Mouse (Mus musculus) liver, embryonic 15.5 days (tissue): ENCODE measurements around the gene Nyx. TPM values are rescaled to one million over a fixed set of nuclear protein-coding genes. Genes with fewer than 3 reads are reported as not detected.

Source experiments
- ATAC-seq: fragments of 200-750 bp; cut with Nextera tagmentation; 2 replicates; pipeline ENCODE4 v1.8.0; 2017; ENCODE audit warnings: moderate number of reproducible peaks, mild to moderate bottlenecking, moderate library complexity; ENCODE audit not compliant: insufficient read depth
- H3K27ac ChIP-seq: fragments of 300-500 bp; sonication (generic); replicated peaks from 2 replicates; pipeline ENCODE4 v1.5.1; 2015; ENCODE audit warnings: mild to moderate bottlenecking, inconsistent platforms
- H3K27me3 ChIP-seq: fragments of 300-500 bp; sonication (generic); 2 replicates; pipeline ENCODE4 v1.6.1; 2015; ENCODE audit warnings: mild to moderate bottlenecking, inconsistent platforms
- H3K36me3 ChIP-seq: fragments of 300-500 bp; sonication (generic); replicated peaks from 2 replicates; pipeline ENCODE4 v1.6.1; 2015; ENCODE audit warnings: moderate library complexity, mild to moderate bottlenecking, inconsistent platforms
- H3K4me1 ChIP-seq: fragments of 300-500 bp; sonication (generic); replicated peaks from 2 replicates; pipeline ENCODE4 v1.6.1; 2015; ENCODE audit warnings: inconsistent platforms
- H3K4me2 ChIP-seq: fragments of 300-500 bp; sonication (generic); 2 replicates; pipeline ENCODE4 v1.6.1; 2015; ENCODE audit warnings: moderate library complexity, mild to moderate bottlenecking, inconsistent platforms
- H3K4me3 ChIP-seq: fragments of 300-500 bp; sonication (generic); replicated peaks from 2 replicates; pipeline ENCODE4 v1.5.1; 2015; ENCODE audit warnings: mild to moderate bottlenecking, inconsistent platforms
- H3K9ac ChIP-seq: fragments of 300-500 bp; sonication (generic); 2 replicates; pipeline ENCODE4 v1.6.1; 2015; ENCODE audit warnings: moderate library complexity, mild to moderate bottlenecking, inconsistent platforms
- H3K9me3 ChIP-seq: fragments of 300-500 bp; sonication (generic); replicated peaks from 2 replicates; pipeline ENCODE4 v1.6.1; 2016; ENCODE audit warnings: inconsistent platforms
- WGBS: fragments of 180-500 bp; shearing (Covaris S2); methylation state at CpG from one replicate; pipeline ENCODE4 v1.1.7; 2015; ENCODE audit warnings: mixed read lengths; ENCODE audit not compliant: insufficient replicate concordance; 5-methylcytosine and 5-hydroxymethylcytosine counted together
- polyA plus RNA-seq: library from polyadenylated mRNA; unstranded; fragments of >200 nt; fragmentation: Nextera tagmentation; extraction: Ambion mirVana; gene quantifications from 2 replicates; pipeline ENCODE4 v1.2.1, GENCODE M21; 2015

Gene Nyx
- polyA plus RNA-seq, 1 experiment from 2014 or later, result not detected

GRCm38 (mm10) chrX:13518781-13519407 is 53.0 kb downstream of the Nyx start:
- H3K4me3 ChIP-seq, result no peak overlapping the region
- no peaks in the 10 kb centered on the region for H3K27me3 ChIP-seq
- H3K9ac ChIP-seq, result no peak overlapping the region
- no peak overlapping the region for H3K4me2 ChIP-seq
- H3K4me1 ChIP-seq, result no peaks in the 10 kb centered on the region
- no peaks in the 10 kb centered on the region for H3K36me3 ChIP-seq
- H3K27ac ChIP-seq, result no peak overlapping the region
- no peak for ATAC-seq
- WGBS, result 46% methylated on average over 4 of the region's 4 CpGs
- no peaks in the 10 kb centered on the region for H3K9me3 ChIP-seq

GRCm38 (mm10) chrX:13519408-13519783 is 53.5 kb downstream of the Nyx start:
- Histone ChIP-seq H3K9ac (no peak overlapping the region), H3K36me3 (no peaks in the 10 kb centered on the region), H3K4me2 (no peak overlapping the region), H3K9me3 (no peaks in the 10 kb centered on the region), H3K27me3 (no peaks in the 10 kb centered on the region), H3K27ac (no peak overlapping the region), H3K4me3 (no peak overlapping the region), H3K4me1 (no peaks in the 10 kb centered on the region)
- no peak for ATAC-seq
- 39% methylated on average over 5 of the region's 5 CpGs for WGBS

- Histone ChIP-seq H3K27me3 (no peaks in the 10 kb centered on the region), H3K4me3 (no peak overlapping the region), H3K4me1 (no peaks in the 10 kb centered on the region), H3K36me3 (no peaks in the 10 kb centered on the region), H3K27ac (no peak overlapping the region), H3K9me3 (no peaks in the 10 kb centered on the region), H3K4me2 (no peak overlapping the region), H3K9ac (no peak overlapping the region)
- 69% methylated on average over 4 of the region's 4 CpGs for WGBS
- ATAC-seq, result no peak
Measured at GRCm38 (mm10) chrX:13520566-13520965, 54.7 kb downstream of the Nyx start.

GRCm38 (mm10) chrX:13521288-13521687 is 55.4 kb downstream of the Nyx start:
- Histone ChIP-seq H3K36me3 (no peaks in the 10 kb centered on the region), H3K27ac (no peak overlapping the region), H3K27me3 (no peaks in the 10 kb centered on the region), H3K4me1 (no peaks in the 10 kb centered on the region), H3K9ac (no peak overlapping the region), H3K4me2 (no peak overlapping the region), H3K4me3 (no peak overlapping the region), H3K9me3 (no peaks in the 10 kb centered on the region)
- no peak for ATAC-seq
- WGBS, result 74% methylated on average over 8 of the region's 8 CpGs

Other genes with a start within 250 kb of the Nyx start
- 46.0 and 46.3 TPM in 2 replicates for gene Ddx3x, start 185.1 kb upstream of the Nyx start, polyA plus RNA-seq
- 0.26 and 0.50 TPM in 2 replicates for gene Gpr34, start 166.0 kb downstream of the Nyx start, polyA plus RNA-seq
- 0.03 and 0.06 TPM in 2 replicates for gene Gpr82, start 195.3 kb downstream of the Nyx start, polyA plus RNA-seq